Mouse (Mus musculus): ENCODE measurements around the gene Vnn3. TPM values are rescaled to one million over a fixed set of nuclear protein-coding genes. Genes with fewer than 3 reads are reported as not detected.

Vnn3 gene
- total RNA-seq, 2 experiments from 2014 or later = 0.21 TPM; not detected in 1

- DNase-seq (ENCODE audit: low spot score in 2 of 2) = no peak
Observed at GRCm38 (mm10) chr10:23886060-23886459, 34.8 kb downstream of the Vnn3 start.

GRCm38 (mm10) chr10:23892987-23893386 lies 41.7 kb downstream of the Vnn3 start:
- DNase-seq (ENCODE audit: low spot score in 2 of 2) = no peak

GRCm38 (mm10) chr10:23894601-23895349 lies 43.5 kb downstream of the Vnn3 start, which contains the start of gene Vnn1:
Gene Vnn1, plus strand, starts transcription at chr10:23894688.
- DNase-seq (ENCODE audit: low spot score in 2 of 2) = peak in 1 of 2 experiments; percentile 4

- no peak for DNase-seq (ENCODE audit: low spot score in 2 of 2)
Observed at GRCm38 (mm10) chr10:23895376-23895775, 44.1 kb downstream of the Vnn3 start.

GRCm38 (mm10) chr10:23901119-23901518 lies 49.9 kb downstream of the Vnn3 start:
- DNase-seq (ENCODE audit: low spot score in 2 of 2) = peak in 1 of 2 experiments; percentile 3

GRCm38 (mm10) chr10:23905661-23906060 lies 54.4 kb downstream of the Vnn3 start:
- no peak for DNase-seq (ENCODE audit: low spot score in 2 of 2)

Other genes with a start within 250 kb of the Vnn3 start
- gene Rps12, start 64.2 kb upstream of the Vnn3 start, total RNA-seq (2021) = 100 to 1,000 TPM; 214 to 218 TPM
- 10 to 100 TPM; 24.7 to 30.8 TPM for gene Slc18b1, start 54.5 kb upstream of the Vnn3 start, total RNA-seq (2021)
- under 1 TPM; 0.14 to 0.25 TPM for gene Vnn1, start 43.2 kb downstream of the Vnn3 start, total RNA-seq (2021)
- not detected for gene Taar1, start 68.9 kb downstream of the Vnn3 start, total RNA-seq (2021)
- gene Taar2, start 87.1 kb downstream of the Vnn3 start, total RNA-seq (2021) = not detected
- gene Taar3, start 98.1 kb downstream of the Vnn3 start, total RNA-seq (2021) = not detected
- gene Taar4, start 109.0 kb downstream of the Vnn3 start, total RNA-seq (2021) = not detected
- not detected for gene Taar5, start 119.2 kb downstream of the Vnn3 start, total RNA-seq (2021)
- not detected for gene Taar6, start 134.2 kb downstream of the Vnn3 start, total RNA-seq (2021)
- not detected for gene Taar7a, start 142.0 kb downstream of the Vnn3 start, total RNA-seq (2021)
- gene Taar7b, start 148.5 kb downstream of the Vnn3 start, total RNA-seq (2021) = not detected
- gene Taar7d, start 175.8 kb downstream of the Vnn3 start, total RNA-seq (2021) = not detected
- not detected for gene Taar7e, start 186.2 kb downstream of the Vnn3 start, total RNA-seq (2021)
- not detected for gene Taar7f, start 198.0 kb downstream of the Vnn3 start, total RNA-seq (2021)
- gene Taar8a, start 225.0 kb downstream of the Vnn3 start, total RNA-seq (2021) = not detected
- not detected for gene Taar8b, start 240.8 kb downstream of the Vnn3 start, total RNA-seq (2021)